Mouse (Mus musculus): Measurements from ENCODE around the gene Gpank1. TPM values are rescaled to one million over a fixed set of nuclear protein-coding genes. Genes with fewer than 3 reads are reported as not detected.

Gene Gpank1
- polyA plus RNA-seq, 1 experiment = not detected

- Histone ChIP-seq H3K4me3 (ENCODE audit: insufficient read depth, low read depth, low read length) (no peak overlapping the region), H3K4me1 (ENCODE audit: control insufficient read depth, insufficient read depth, low read length) (peaks cover 31% of the 10 kb centered on the region), H3K27ac (ENCODE audit: insufficient read depth, low read depth, low read length) (no peak overlapping the region)
- no peak for TF ChIP-seq POLR2A (IDR thresholded peaks at IDR 0.05; ENCODE audit: insufficient read depth, low read depth, low read length)
- TF ChIP-seq CTCF (IDR thresholded peaks at IDR 0.05; ENCODE audit: insufficient read depth, low read depth, low read length) = no peak
- WGBS = 83% methylated on average over 15 of the region's 15 CpGs
Observed at GRCm38 (mm10) chr17:35094475-35095365, 26.5 kb upstream of the Gpank1 start.

GRCm38 (mm10) chr17:35096597-35096996, 24.7 kb upstream of the Gpank1 start:
- TF ChIP-seq CTCF (IDR thresholded peaks at IDR 0.05; ENCODE audit: insufficient read depth, low read depth, low read length) = no peak
- no peak for TF ChIP-seq POLR2A (IDR thresholded peaks at IDR 0.05; ENCODE audit: insufficient read depth, low read depth, low read length)
- Histone ChIP-seq H3K4me1 (ENCODE audit: control insufficient read depth, insufficient read depth, low read length) (peaks cover 19% of the 10 kb centered on the region; the same call in 1 of the 2 replicates), H3K27ac (ENCODE audit: insufficient read depth, low read depth, low read length) (no peak overlapping the region), H3K4me3 (ENCODE audit: insufficient read depth, low read depth, low read length) (no peak overlapping the region)
- 81% methylated on average over 12 of the region's 12 CpGs for WGBS

DNA sequence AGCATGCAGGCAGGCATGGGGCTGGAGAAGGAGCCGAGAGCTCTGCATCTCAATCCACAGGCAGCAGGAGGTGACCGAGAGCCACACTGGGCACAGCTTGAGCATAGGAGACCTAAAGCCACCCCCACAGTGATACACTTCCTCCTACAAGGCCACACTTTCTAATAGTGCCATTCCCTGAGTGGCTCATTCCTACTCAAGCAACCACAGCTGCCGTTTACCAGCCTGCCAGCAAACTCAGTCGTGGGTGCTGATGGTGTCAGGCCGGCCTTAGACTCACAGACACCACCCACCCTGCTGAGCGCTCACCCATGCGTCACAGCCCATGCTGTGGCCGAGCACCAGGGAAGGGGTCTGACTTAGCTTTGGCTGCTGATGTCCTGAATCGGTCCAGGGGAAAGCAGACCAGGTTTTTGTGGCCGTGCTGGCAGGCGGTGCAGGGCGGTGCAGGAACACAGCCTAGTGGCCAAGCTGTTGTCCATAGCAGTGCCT, 24.0 kb upstream of the Gpank1 start:
- peaks cover 19% of the 10 kb centered on the region; the same call in 1 of the 2 replicates for H3K4me1 ChIP-seq (ENCODE audit: control insufficient read depth, insufficient read depth, low read length)
- no peak overlapping the region for H3K27ac ChIP-seq (ENCODE audit: insufficient read depth, low read depth, low read length)
- WGBS = 60% methylated on average over 12 of the region's 12 CpGs
- H3K4me3 ChIP-seq (ENCODE audit: insufficient read depth, low read depth, low read length) = no peak overlapping the region
- no peak for TF ChIP-seq POLR2A (IDR thresholded peaks at IDR 0.05; ENCODE audit: insufficient read depth, low read depth, low read length)
- TF ChIP-seq CTCF (IDR thresholded peaks at IDR 0.05; ENCODE audit: insufficient read depth, low read depth, low read length) = no peak

DNA sequence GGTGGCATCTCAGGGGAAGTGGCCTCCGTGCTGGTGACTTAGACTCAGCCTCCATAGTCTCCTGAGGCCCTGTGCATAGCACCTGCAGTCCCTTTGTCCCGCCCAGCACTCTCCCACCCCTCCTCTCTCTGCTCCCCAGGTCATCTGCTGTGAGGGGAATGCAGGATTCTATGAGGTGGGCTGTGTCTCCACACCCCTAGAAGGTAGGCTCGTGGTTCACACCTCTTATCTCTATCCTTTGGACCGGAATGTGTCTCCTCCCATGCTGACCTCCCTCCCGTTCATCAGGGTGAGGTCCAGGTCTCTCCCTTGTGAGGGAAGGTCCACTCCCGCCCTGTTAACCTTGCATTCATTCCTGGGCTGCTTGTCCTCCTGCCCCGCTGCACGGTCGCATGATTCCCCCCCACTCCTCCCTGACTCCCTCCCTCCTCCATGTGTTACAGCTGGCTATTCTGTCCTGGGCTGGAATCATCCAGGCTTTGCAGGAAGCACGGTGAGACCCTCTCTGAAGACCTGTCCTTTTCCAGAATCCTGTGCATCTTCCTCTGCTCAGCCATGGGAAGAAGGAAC, 21.0 kb upstream of the Gpank1 start:
- TF ChIP-seq POLR2A (IDR thresholded peaks at IDR 0.05; ENCODE audit: insufficient read depth, low read depth, low read length) (no peak), CTCF (IDR thresholded peaks at IDR 0.05; ENCODE audit: insufficient read depth, low read depth, low read length) (no peak)
- H3K4me1 ChIP-seq (ENCODE audit: control insufficient read depth, insufficient read depth, low read length) = peaks cover 16% of the 10 kb centered on the region; the same call in 1 of the 2 replicates
- no peak overlapping the region for H3K4me3 ChIP-seq (ENCODE audit: insufficient read depth, low read depth, low read length)
- H3K27ac ChIP-seq (ENCODE audit: insufficient read depth, low read depth, low read length) = no peak overlapping the region
- WGBS = 80% methylated on average over 10 of the region's 10 CpGs

DNA sequence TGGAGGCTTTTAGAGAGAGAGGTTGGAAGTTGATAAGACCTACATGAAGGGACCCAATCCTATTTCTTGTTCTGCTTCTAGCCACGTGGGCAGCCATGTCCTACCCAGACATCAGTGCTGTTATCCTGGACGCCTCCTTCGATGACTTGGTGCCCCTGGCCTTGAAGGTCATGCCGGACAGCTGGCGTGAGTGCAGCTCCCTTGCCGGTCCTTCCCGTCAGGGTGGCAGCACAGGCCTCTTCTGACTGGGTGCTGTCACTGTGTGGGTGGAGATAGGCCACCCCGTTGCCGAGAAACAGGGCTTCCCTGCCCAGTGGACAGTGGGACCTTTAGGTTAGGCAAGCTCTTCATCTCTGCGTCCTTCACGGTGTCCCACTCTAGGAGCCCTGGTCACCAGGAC, 20.1 kb upstream of the Gpank1 start:
- 87% methylated on average over 11 of the region's 11 CpGs for WGBS

DNA sequence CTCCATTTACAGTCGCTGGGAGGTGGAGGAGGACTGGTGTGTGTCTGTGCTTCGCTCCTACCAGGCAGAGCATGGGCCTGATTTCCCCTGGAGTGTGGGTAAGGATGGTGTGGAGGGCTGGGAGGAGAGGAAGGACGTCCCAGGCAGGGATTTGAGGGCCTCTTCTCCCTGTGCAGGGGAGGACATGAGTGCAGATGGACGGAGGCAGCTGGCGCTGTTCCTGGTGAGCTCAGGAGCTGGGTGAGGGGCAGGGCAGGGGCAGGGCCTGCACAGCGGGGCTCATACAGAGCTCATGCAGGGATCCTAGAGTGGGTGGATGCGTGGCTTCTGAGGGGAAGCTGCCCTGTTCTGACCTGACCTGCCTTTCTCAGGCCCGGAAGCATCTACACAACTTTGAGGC, 19.0 kb upstream of the Gpank1 start:
- 69% methylated on average over 8 of the region's 8 CpGs for WGBS
- TF ChIP-seq CTCF (IDR thresholded peaks at IDR 0.05; ENCODE audit: insufficient read depth, low read depth, low read length) = no peak
- Histone ChIP-seq H3K4me1 (ENCODE audit: control insufficient read depth, insufficient read depth, low read length) (peaks cover 4% of the 10 kb centered on the region), H3K27ac (ENCODE audit: insufficient read depth, low read depth, low read length) (no peak overlapping the region), H3K4me3 (ENCODE audit: insufficient read depth, low read depth, low read length) (no peak overlapping the region)

More for the DNA sequence above, 20.1 kb upstream of the Gpank1 start:
- Histone ChIP-seq H3K4me3 (ENCODE audit: insufficient read depth, low read depth, low read length) (no peak overlapping the region), H3K4me1 (ENCODE audit: control insufficient read depth, insufficient read depth, low read length) (peaks cover 16% of the 10 kb centered on the region), H3K27ac (ENCODE audit: insufficient read depth, low read depth, low read length) (no peak overlapping the region)
- TF ChIP-seq CTCF (IDR thresholded peaks at IDR 0.05; ENCODE audit: insufficient read depth, low read depth, low read length) = no peak
- TF ChIP-seq POLR2A (IDR thresholded peaks at IDR 0.05; ENCODE audit: insufficient read depth, low read depth, low read length) = no peak

DNA sequence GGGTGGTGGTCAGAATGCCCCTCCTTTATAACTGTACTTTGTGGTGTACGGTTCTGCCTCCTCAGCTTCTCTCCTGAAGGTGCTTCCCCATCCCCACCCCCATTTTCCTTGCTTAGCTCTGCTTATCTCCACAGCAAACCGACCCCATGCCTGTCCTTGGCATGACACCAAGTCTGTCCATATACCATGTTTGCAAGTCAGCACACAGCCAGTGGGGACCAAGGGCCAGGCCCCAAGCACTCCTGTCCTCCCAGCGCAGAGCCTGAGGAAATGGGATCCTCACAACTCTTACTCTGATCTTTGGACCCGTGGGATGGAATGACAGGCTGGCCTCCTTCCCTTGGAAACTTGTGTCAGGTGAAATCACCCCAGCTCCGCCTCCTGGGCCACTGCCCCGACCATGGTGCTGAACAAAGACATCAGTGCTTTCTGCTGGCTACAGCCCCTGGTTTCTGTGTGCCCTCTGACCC, 18.0 kb upstream of the Gpank1 start:
- H3K27ac ChIP-seq (ENCODE audit: insufficient read depth, low read depth, low read length) = no peak overlapping the region
- no peak for TF ChIP-seq CTCF (IDR thresholded peaks at IDR 0.05; ENCODE audit: insufficient read depth, low read depth, low read length)
- TF ChIP-seq POLR2A (IDR thresholded peaks at IDR 0.05; ENCODE audit: insufficient read depth, low read depth, low read length) = no peak
- 76% methylated on average over 6 of the region's 6 CpGs for WGBS
- H3K4me1 ChIP-seq (ENCODE audit: control insufficient read depth, insufficient read depth, low read length) = peaks cover 2% of the 10 kb centered on the region; the same call in 1 of the 2 replicates
- H3K4me3 ChIP-seq (ENCODE audit: insufficient read depth, low read depth, low read length) = no peak overlapping the region

- peaks cover 2% of the 10 kb centered on the region; the same call in 1 of the 2 replicates for H3K4me1 ChIP-seq (ENCODE audit: control insufficient read depth, insufficient read depth, low read length)
- H3K27ac ChIP-seq (ENCODE audit: insufficient read depth, low read depth, low read length) = no peak overlapping the region
- no peak overlapping the region for H3K4me3 ChIP-seq (ENCODE audit: insufficient read depth, low read depth, low read length)
- TF ChIP-seq CTCF (IDR thresholded peaks at IDR 0.05; ENCODE audit: insufficient read depth, low read depth, low read length) (no peak), POLR2A (IDR thresholded peaks at IDR 0.05; ENCODE audit: insufficient read depth, low read depth, low read length) (no peak)
- WGBS = 88% methylated on average over 7 of the region's 7 CpGs
Observed at GRCm38 (mm10) chr17:35104079-35104478, 17.2 kb upstream of the Gpank1 start.

DNA sequence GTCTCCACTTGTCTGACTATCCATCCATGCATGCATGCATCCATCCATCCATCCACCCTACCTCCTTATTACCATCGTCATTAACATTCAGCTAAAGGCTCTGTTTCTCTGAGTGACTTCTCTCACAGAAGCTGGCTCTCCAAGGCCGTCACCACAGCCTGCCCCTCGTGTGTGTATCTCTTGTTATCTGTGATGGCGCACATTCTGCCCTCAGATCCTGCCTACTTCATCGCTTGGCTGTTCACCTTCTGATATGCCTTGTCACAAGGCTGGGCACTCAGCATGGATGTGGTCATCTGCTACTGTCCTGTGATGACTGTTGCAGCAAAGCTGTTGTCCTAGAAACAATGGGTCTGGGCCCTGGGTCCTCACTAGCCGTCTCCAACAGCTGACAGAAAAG, 16.5 kb upstream of the Gpank1 start:
- H3K27ac ChIP-seq (ENCODE audit: insufficient read depth, low read depth, low read length) = no peak overlapping the region
- no peak for TF ChIP-seq CTCF (IDR thresholded peaks at IDR 0.05; ENCODE audit: insufficient read depth, low read depth, low read length)
- no peak for TF ChIP-seq POLR2A (IDR thresholded peaks at IDR 0.05; ENCODE audit: insufficient read depth, low read depth, low read length)
- peaks cover 2% of the 10 kb centered on the region; the same call in 1 of the 2 replicates for H3K4me1 ChIP-seq (ENCODE audit: control insufficient read depth, insufficient read depth, low read length)
- H3K4me3 ChIP-seq (ENCODE audit: insufficient read depth, low read depth, low read length) = no peak overlapping the region
- 74% methylated on average over 6 of the region's 6 CpGs for WGBS

Measured in olfactory bulb, adult 2 months (tissue).